Mouse (Mus musculus): ENCODE measurements around the gene Trak2. TPM values are rescaled to one million over a fixed set of nuclear protein-coding genes. Genes with fewer than 3 reads are reported as not detected.

Trak2 gene
- total and polyA plus RNA-seq, 2 experiments from 2014 or later = 15.7 to 44.7 TPM

- Histone ChIP-seq H3K36me3 (ENCODE audit: insufficient read depth, low read length) (peaks cover 36% of the 10 kb centered on the region), H3K4me2 (ENCODE audit: low read depth, low read length) (no peak overlapping the region), H3K4me3 (ENCODE audit: low read length) (no peak overlapping the region), H3K27ac (no peak overlapping the region), H3K27me3 (ENCODE audit: insufficient read depth, low read length) (no peaks in the 10 kb centered on the region), H3K9ac (replicated peaks; ENCODE audit: low read length) (no peak overlapping the region), H3K9me3 (ENCODE audit: low read length) (no peaks in the 10 kb centered on the region), H3K4me1 (ENCODE audit: insufficient read depth, low read length) (no peaks in the 10 kb centered on the region)
- DNase-seq (ENCODE audit: low spot score) = no peak
- WGBS = 89% methylated on average over 3 of the region's 3 CpGs
- ATAC-seq = no peak
- no peak for TF ChIP-seq CTCF (IDR thresholded peaks at IDR 0.05; ENCODE audit: low read depth)
These were observed 9.0 kb upstream of the Trak2 start for GRCm38 (mm10) chr1:58982276-58982675.

DNA sequence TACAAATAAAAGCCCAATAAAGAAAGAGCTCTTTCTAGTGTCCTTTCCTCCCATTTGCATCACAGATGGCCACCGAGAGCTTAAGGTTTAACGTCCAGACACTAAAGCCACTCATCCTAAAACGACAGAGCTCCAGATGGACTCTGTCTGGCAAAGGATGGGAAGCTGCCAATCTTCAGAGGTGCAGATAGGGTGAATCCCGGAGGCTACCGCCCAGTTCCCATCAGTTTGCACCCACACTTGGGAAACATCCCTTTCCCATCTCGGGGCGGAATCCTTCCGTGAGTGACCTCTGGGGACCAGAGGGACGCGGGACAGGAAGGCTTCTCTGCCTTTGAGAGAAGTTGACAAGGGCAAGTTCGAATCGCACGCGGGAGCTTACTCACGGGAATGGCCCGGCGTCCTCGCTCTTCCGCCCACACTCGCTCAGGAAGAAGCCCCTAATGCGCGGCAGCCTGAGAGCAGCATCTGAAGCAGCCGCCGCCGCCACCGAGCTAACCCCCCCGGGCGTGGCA is 322 bp downstream of the Trak2 start:
- Histone ChIP-seq H3K27ac (peak overlapping the region; percentile 88), H3K9me3 (ENCODE audit: low read length) (no peaks in the 10 kb centered on the region), H3K4me2 (ENCODE audit: low read depth, low read length) (peak overlapping the region; percentile 74), H3K4me1 (ENCODE audit: insufficient read depth, low read length) (peaks cover 19% of the 10 kb centered on the region; the same call in 1 of the 2 replicates), H3K27me3 (ENCODE audit: insufficient read depth, low read length) (no peaks in the 10 kb centered on the region), H3K9ac (replicated peaks; ENCODE audit: low read length) (peak overlapping the region; percentile 97), H3K4me3 (ENCODE audit: low read length) (peak overlapping the region; percentile 96), H3K36me3 (ENCODE audit: insufficient read depth, low read length) (no peaks in the 10 kb centered on the region)
- no peak for ATAC-seq
- DNase-seq (ENCODE audit: low spot score) = peak; percentile 68
- no peak for TF ChIP-seq CTCF (IDR thresholded peaks at IDR 0.05; ENCODE audit: low read depth)
- WGBS = under 1% methylated on average over 28 of the region's 28 CpGs

DNA sequence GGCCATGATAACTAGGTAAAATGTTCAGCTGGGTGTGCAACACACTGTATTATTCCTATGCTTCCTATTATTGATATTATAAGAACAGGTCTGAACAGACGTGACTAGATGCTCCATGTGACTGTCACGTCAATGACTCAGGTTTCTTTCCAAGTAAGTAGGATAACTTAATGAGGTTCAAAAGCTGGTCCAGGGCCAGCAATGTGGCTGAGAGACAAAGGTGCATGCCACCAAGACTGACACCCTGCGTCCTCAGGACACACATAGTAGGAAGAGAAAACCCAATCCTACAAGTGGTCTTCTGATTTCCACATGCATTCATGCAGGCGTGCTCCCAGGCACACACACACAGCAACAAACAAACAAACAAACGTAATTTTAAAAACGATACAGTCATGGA is 2.1 kb downstream of the Trak2 start:
- no peak for DNase-seq (ENCODE audit: low spot score)
- Histone ChIP-seq H3K27me3 (ENCODE audit: insufficient read depth, low read length) (no peaks in the 10 kb centered on the region), H3K4me1 (ENCODE audit: insufficient read depth, low read length) (peaks cover 19% of the 10 kb centered on the region; the same call in 1 of the 2 replicates), H3K27ac (no peak overlapping the region), H3K36me3 (ENCODE audit: insufficient read depth, low read length) (no peaks in the 10 kb centered on the region), H3K4me2 (ENCODE audit: low read depth, low read length) (peak overlapping the region; percentile 74), H3K4me3 (ENCODE audit: low read length) (no peak overlapping the region), H3K9ac (replicated peaks; ENCODE audit: low read length) (no peak overlapping the region), H3K9me3 (ENCODE audit: low read length) (no peaks in the 10 kb centered on the region)
- no peak for ATAC-seq
- no peak for TF ChIP-seq CTCF (IDR thresholded peaks at IDR 0.05; ENCODE audit: low read depth)
- WGBS = 82% methylated on average over 6 of the region's 6 CpGs

DNA sequence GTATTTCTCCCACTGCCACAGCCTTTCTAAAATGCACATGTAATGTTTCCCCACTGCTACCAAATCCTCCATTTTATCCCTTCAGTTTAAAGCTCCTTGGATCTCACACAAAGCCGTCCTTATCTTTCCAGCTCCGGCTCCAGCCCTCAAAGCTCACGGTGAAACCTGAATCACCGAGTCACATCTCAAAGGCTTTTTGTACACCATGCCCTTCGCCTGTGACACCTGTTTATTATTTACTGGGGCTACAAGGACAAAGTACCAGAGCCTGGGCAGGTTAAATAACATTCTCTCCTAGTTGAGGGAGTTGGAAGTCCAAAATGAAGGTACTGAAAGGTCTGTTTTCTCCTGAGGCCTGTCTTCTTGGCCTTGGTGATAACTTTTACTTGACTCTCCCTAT is 3.2 kb downstream of the Trak2 start:
- Histone ChIP-seq H3K4me2 (ENCODE audit: low read depth, low read length) (no peak overlapping the region), H3K9me3 (ENCODE audit: low read length) (no peaks in the 10 kb centered on the region), H3K27ac (no peak overlapping the region), H3K27me3 (ENCODE audit: insufficient read depth, low read length) (no peaks in the 10 kb centered on the region), H3K9ac (replicated peaks; ENCODE audit: low read length) (no peak overlapping the region), H3K36me3 (ENCODE audit: insufficient read depth, low read length) (no peaks in the 10 kb centered on the region), H3K4me3 (ENCODE audit: low read length) (no peak overlapping the region), H3K4me1 (ENCODE audit: insufficient read depth, low read length) (peaks cover 19% of the 10 kb centered on the region; the same call in 1 of the 2 replicates)
- ATAC-seq (no peak), DNase-seq (ENCODE audit: low spot score) (no peak)
- WGBS = 82% methylated on average over 5 of the region's 5 CpGs
- no peak for TF ChIP-seq CTCF (IDR thresholded peaks at IDR 0.05; ENCODE audit: low read depth)

DNA sequence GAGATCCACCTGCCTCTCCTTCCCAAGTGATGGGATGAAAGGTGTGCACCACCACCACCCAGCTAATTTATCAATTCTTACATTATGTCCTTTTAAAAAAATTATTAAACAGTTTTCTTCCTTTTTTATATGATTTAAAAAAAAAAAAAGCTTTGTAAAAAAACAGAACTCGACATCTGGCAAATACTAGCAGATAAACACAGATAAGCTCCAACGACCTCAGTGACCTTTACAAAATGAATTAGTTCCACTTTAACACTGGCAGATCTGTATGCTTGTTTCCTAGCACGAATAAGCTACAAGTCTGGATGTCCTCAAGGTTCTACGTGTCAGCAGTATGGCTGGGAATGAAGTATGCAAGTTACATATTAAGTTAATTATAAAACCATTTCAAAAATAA is 5.7 kb downstream of the Trak2 start:
- no peaks in the 10 kb centered on the region for H3K9me3 ChIP-seq (ENCODE audit: low read length)
- H3K36me3 ChIP-seq (ENCODE audit: insufficient read depth, low read length) = no peaks in the 10 kb centered on the region
- DNase-seq (ENCODE audit: low spot score) = no peak
- H3K9ac ChIP-seq (replicated peaks; ENCODE audit: low read length) = no peak overlapping the region
- H3K4me1 ChIP-seq (ENCODE audit: insufficient read depth, low read length) = peaks cover 19% of the 10 kb centered on the region; the same call in 1 of the 2 replicates
- 45% methylated on average over 4 of the region's 4 CpGs for WGBS
- no peak overlapping the region for H3K4me2 ChIP-seq (ENCODE audit: low read depth, low read length)
- ATAC-seq = no peak
- H3K4me3 ChIP-seq (ENCODE audit: low read length) = no peak overlapping the region
- no peak overlapping the region for H3K27ac ChIP-seq
- TF ChIP-seq CTCF (IDR thresholded peaks at IDR 0.05; ENCODE audit: low read depth) = no peak
- H3K27me3 ChIP-seq (ENCODE audit: insufficient read depth, low read length) = no peaks in the 10 kb centered on the region

DNA sequence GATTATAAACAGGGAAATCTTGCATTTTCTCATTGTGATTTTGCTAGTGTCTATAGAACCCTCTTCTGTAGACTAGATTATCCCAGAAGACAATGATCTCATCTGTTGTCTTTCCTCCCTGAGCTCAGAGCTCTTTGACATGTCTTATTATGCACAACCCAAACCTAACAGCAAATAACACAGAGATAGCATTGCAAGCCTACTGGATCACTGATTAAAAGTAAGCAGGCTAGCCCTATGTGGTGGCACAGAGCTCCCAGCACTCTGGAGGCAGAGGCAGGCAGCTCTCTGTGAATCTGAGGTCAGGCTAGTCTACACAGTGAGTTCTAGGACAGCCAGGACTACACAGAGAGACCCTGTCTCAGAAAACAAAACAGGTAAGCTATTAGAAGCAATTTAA is 10.4 kb downstream of the Trak2 start:
- Histone ChIP-seq H3K27ac (no peak overlapping the region), H3K4me1 (ENCODE audit: insufficient read depth, low read length) (no peaks in the 10 kb centered on the region), H3K36me3 (ENCODE audit: insufficient read depth, low read length) (no peaks in the 10 kb centered on the region), H3K9me3 (ENCODE audit: low read length) (no peaks in the 10 kb centered on the region), H3K4me3 (ENCODE audit: low read length) (no peak overlapping the region), H3K27me3 (ENCODE audit: insufficient read depth, low read length) (no peaks in the 10 kb centered on the region), H3K4me2 (ENCODE audit: low read depth, low read length) (no peak overlapping the region), H3K9ac (replicated peaks; ENCODE audit: low read length) (no peak overlapping the region)
- DNase-seq (ENCODE audit: low spot score) (no peak), ATAC-seq (no peak)
- no peak for TF ChIP-seq CTCF (IDR thresholded peaks at IDR 0.05; ENCODE audit: low read depth)

DNA sequence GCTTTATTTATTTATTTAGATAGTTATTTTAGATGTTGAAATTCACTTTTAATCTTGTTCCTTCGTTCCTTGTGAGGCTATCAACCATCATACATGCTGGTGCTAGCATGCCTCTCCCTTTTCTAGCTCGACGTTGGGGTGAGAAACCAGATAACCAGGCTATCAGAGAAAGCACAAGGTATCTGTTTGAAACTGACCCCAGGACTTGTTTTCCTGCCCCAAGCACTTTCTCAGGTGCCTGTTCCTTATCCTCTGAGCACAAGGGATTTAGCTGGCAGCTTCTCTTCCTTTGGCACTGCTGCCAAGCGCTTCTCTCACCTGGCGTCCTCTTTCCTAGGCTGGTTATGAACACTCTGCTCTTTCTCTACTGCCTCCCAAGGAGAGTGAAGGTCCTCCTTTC is 10.8 kb downstream of the Trak2 start:
- DNase-seq (ENCODE audit: low spot score) (no peak), ATAC-seq (no peak)
- Histone ChIP-seq H3K27ac (no peak overlapping the region), H3K4me2 (ENCODE audit: low read depth, low read length) (no peak overlapping the region), H3K27me3 (ENCODE audit: insufficient read depth, low read length) (no peaks in the 10 kb centered on the region), H3K9me3 (ENCODE audit: low read length) (no peaks in the 10 kb centered on the region), H3K9ac (replicated peaks; ENCODE audit: low read length) (no peak overlapping the region), H3K4me1 (ENCODE audit: insufficient read depth, low read length) (no peaks in the 10 kb centered on the region), H3K4me3 (ENCODE audit: low read length) (no peak overlapping the region), H3K36me3 (ENCODE audit: insufficient read depth, low read length) (no peaks in the 10 kb centered on the region)
- no peak for TF ChIP-seq CTCF (IDR thresholded peaks at IDR 0.05; ENCODE audit: low read depth)
- WGBS = 87% methylated on average over 5 of the region's 5 CpGs
